Mouse (Mus musculus): ENCODE data around the gene Bmyc.
"Not testable (repeated sequence)": the region's sequence is repeated elsewhere in the genome, so short reads cannot be mapped to it uniquely, and the experiment has no call there.

Bmyc gene

GRCm38 (mm10) chr2:25706643-25707481, at the start of gene Bmyc:
Bmyc (plus strand) TSS chr2:25706739.
- DNase-seq (ENCODE audit: low spot score in 2 of 2): peak; percentile 80 to 83

GRCm38 (mm10) chr2:25657246-25657645, 49.3 kb upstream of the Bmyc start:
- DNase-seq (ENCODE audit: low spot score in 2 of 2): no peak

- DNase-seq (ENCODE audit: low spot score in 2 of 2): no peak
Observed at GRCm38 (mm10) chr2:25657652-25658051, 48.9 kb upstream of the Bmyc start, which contains the start of gene Lcn5. Lcn5 (plus strand) TSS chr2:25657952.

GRCm38 (mm10) chr2:25660279-25660678, 46.3 kb upstream of the Bmyc start:
- no peak for DNase-seq (ENCODE audit: low spot score in 2 of 2)

- no peak for DNase-seq (ENCODE audit: low spot score in 2 of 2)
Observed at GRCm38 (mm10) chr2:25661245-25661970, 45.1 kb upstream of the Bmyc start.

- peak in 1 of 2 experiments; percentile 43 for DNase-seq (ENCODE audit: low spot score in 2 of 2)
Observed at GRCm38 (mm10) chr2:25663511-25663910, 43.0 kb upstream of the Bmyc start.

- no peak for DNase-seq (ENCODE audit: low spot score in 2 of 2)
Observed at GRCm38 (mm10) chr2:25664125-25664524, 42.4 kb upstream of the Bmyc start.

GRCm38 (mm10) chr2:25666516-25666915, 40.0 kb upstream of the Bmyc start:
- no peak for DNase-seq (ENCODE audit: low spot score in 2 of 2)

- no peak for DNase-seq (ENCODE audit: low spot score in 2 of 2)
Observed at GRCm38 (mm10) chr2:25676486-25676885, 30.1 kb upstream of the Bmyc start, which contains the start of gene Lcn6. Lcn6 (plus strand) TSS chr2:25676786.

GRCm38 (mm10) chr2:25679559-25679958, 27.0 kb upstream of the Bmyc start:
- DNase-seq (ENCODE audit: low spot score in 2 of 2): no peak

GRCm38 (mm10) chr2:25682426-25682825, 24.1 kb upstream of the Bmyc start, which contains the start of gene Lcn10:
Lcn10 (plus strand) TSS chr2:25682726.
- no peak for DNase-seq (ENCODE audit: low spot score in 2 of 2)

GRCm38 (mm10) chr2:25686941-25687340, 19.6 kb upstream of the Bmyc start:
- DNase-seq (ENCODE audit: low spot score in 2 of 2): no peak

GRCm38 (mm10) chr2:25694605-25695004, 11.9 kb upstream of the Bmyc start:
- DNase-seq (ENCODE audit: low spot score in 2 of 2): peak in 1 of 2 experiments; percentile 31

- no peak for DNase-seq (ENCODE audit: low spot score in 2 of 2)
Observed at GRCm38 (mm10) chr2:25696951-25697350, 9.6 kb upstream of the Bmyc start.

GRCm38 (mm10) chr2:25698696-25699095, 7.8 kb upstream of the Bmyc start:
- DNase-seq (ENCODE audit: low spot score in 2 of 2): no peak

GRCm38 (mm10) chr2:25699743-25700142, 6.8 kb upstream of the Bmyc start, which contains the start of gene Obp2a:
Obp2a (plus strand) TSS chr2:25700043.
- DNase-seq (ENCODE audit: low spot score in 2 of 2): not testable (repeated sequence)

- DNase-seq (ENCODE audit: low spot score in 2 of 2): no peak
Observed at GRCm38 (mm10) chr2:25701001-25701400, 5.5 kb upstream of the Bmyc start.

- DNase-seq (ENCODE audit: low spot score in 2 of 2): no peak
Observed at GRCm38 (mm10) chr2:25703706-25704105, 2.8 kb upstream of the Bmyc start.

GRCm38 (mm10) chr2:25708121-25708520, 1.6 kb downstream of the Bmyc start:
- peak; percentile 27 to 43 for DNase-seq (ENCODE audit: low spot score in 2 of 2)

- DNase-seq (ENCODE audit: low spot score in 2 of 2): not testable (repeated sequence)
Observed at GRCm38 (mm10) chr2:25709056-25709455, 2.5 kb downstream of the Bmyc start.

GRCm38 (mm10) chr2:25709791-25710190, 3.3 kb downstream of the Bmyc start:
- DNase-seq (ENCODE audit: low spot score in 2 of 2): not testable (repeated sequence)

- not testable (repeated sequence) for DNase-seq (ENCODE audit: low spot score in 2 of 2)
Observed at GRCm38 (mm10) chr2:25711641-25712040, 5.1 kb downstream of the Bmyc start.
